ENCODE assay signal across 12 mouse cellular contexts in the genomic region with DNA sequence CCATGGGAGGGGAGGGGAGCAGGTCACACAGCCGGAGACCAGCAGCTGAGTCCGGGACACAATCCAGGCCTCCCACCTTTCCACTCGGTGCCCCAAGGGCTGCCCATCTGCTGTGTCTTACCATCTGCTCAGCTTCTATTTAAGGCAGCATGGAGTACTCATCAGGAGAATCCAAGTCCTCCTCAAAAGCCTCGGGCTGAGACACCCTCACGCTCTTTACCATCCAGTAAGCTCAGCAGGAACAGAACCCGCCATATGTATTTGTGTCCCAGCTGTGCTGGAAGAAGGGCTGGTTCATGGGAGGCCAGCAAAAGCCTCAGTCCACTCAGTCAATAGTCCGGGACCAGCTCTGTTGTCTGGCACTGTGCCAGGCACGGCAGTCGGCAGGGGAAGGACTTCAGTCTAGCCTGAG. TPM values are rescaled to one million over a fixed set of nuclear protein-coding genes. Genes with fewer than 3 reads are reported as not detected.
DNase-seq lines count a peak whose midpoint lies in the region; ATAC-seq lines count a peak whose summit lies in the region.
"Had no signal": no experiment of that assay in that cellular context is flagged by ENCODE, and none has a peak within 500 bp of the region (broad histone marks: within the 10 kb centered on the region; RNA-seq: fewer than 3 reads in every experiment).

No protein-coding gene starts in this region.

- H3K4me3 ChIP-seq in forebrain, embryonic 15.5 days: no peak overlapping the region
- H3K4me3 ChIP-seq in forebrain, embryonic 11.5 days (ENCODE audit: low read depth, low read length): no peak overlapping the region
- H3K4me3 ChIP-seq in midbrain, embryonic 13.5 days (replicated peaks): no peak overlapping the region
- no peak overlapping the region for H3K4me3 ChIP-seq in midbrain, embryonic 11.5 days (ENCODE audit: low read depth, low read length)
- H3K4me3 ChIP-seq: embryonic facial prominence, embryonic 15.5 days had no signal

- H3K9ac ChIP-seq in forebrain, embryonic 15.5 days (replicated peaks): no peak overlapping the region
- no peak overlapping the region for H3K9ac ChIP-seq in forebrain, embryonic 11.5 days (ENCODE audit: low read length)
- no peak overlapping the region for H3K9ac ChIP-seq in midbrain, embryonic 13.5 days (replicated peaks)
- H3K9ac ChIP-seq in midbrain, embryonic 11.5 days (ENCODE audit: low read length): no peak overlapping the region
- H3K9ac ChIP-seq: embryonic facial prominence, embryonic 15.5 days had no signal

- no peak for DNase-seq in forebrain, embryonic 11.5 days (ENCODE audit: low spot score)
- no peak for DNase-seq in midbrain, embryonic 11.5 days (ENCODE audit: low spot score, missing footprints)
- peak; percentile 92 to 96 for DNase-seq in cerebellum, postnatal 14 days
- peak; percentile 45 for DNase-seq in right cerebral cortex, postnatal 10 days (ENCODE audit: low spot score in 2 of 2)
- DNase-seq in spleen, postnatal 14 days (ENCODE audit: low spot score in 2 of 2): no peak
- DNase-seq in adrenal gland, postnatal 14 days: no peak
- DNase-seq: heart, postnatal 36 days had no signal

- H3K4me1 ChIP-seq in forebrain, embryonic 15.5 days: peaks cover 16% of the 10 kb centered on the region
- H3K4me1 ChIP-seq in forebrain, embryonic 11.5 days (replicated peaks; ENCODE audit: control insufficient read depth, insufficient read depth, low read length): peaks cover 2% of the 10 kb centered on the region; the same call in 1 of the 2 replicates
- H3K4me1 ChIP-seq in midbrain, embryonic 13.5 days (replicated peaks): peaks cover 21% of the 10 kb centered on the region
- H3K4me1 ChIP-seq in midbrain, embryonic 11.5 days (ENCODE audit: control insufficient read depth, insufficient read depth, low read length): peaks cover 3% of the 10 kb centered on the region; the same call in 1 of the 2 replicates
- H3K4me1 ChIP-seq: embryonic facial prominence, embryonic 15.5 days had no signal

- H3K4me2 ChIP-seq in forebrain, embryonic 15.5 days (replicated peaks): no peak overlapping the region
- H3K4me2 ChIP-seq in forebrain, embryonic 11.5 days (ENCODE audit: low read depth, low read length, severe bottlenecking): no peak overlapping the region
- no peak overlapping the region for H3K4me2 ChIP-seq in midbrain, embryonic 13.5 days (replicated peaks)
- no peak overlapping the region for H3K4me2 ChIP-seq in midbrain, embryonic 11.5 days
- H3K4me2 ChIP-seq: embryonic facial prominence, embryonic 15.5 days had no signal

- 0 out of 2 replicates have a peak, but pooled peaks cover 3% of the 10 kb centered on the region for H3K9me3 ChIP-seq in forebrain, embryonic 15.5 days
- no peaks in the 10 kb centered on the region for H3K9me3 ChIP-seq in forebrain, embryonic 11.5 days (ENCODE audit: control insufficient read depth, low read length)
- 0 out of 2 replicates have a peak, but pooled peaks cover 7% of the 10 kb centered on the region for H3K9me3 ChIP-seq in midbrain, embryonic 13.5 days
- no peaks in the 10 kb centered on the region for H3K9me3 ChIP-seq in midbrain, embryonic 11.5 days (ENCODE audit: control insufficient read depth, low read length)
- H3K9me3 ChIP-seq: embryonic facial prominence, embryonic 15.5 days had no signal

- no peaks in the 10 kb centered on the region for H3K27me3 ChIP-seq in forebrain, embryonic 15.5 days
- H3K27me3 ChIP-seq in forebrain, embryonic 11.5 days (ENCODE audit: control insufficient read depth, insufficient read depth, low read length): no peaks in the 10 kb centered on the region
- H3K27me3 ChIP-seq in midbrain, embryonic 13.5 days: no peaks in the 10 kb centered on the region
- H3K27me3 ChIP-seq in midbrain, embryonic 11.5 days (ENCODE audit: control insufficient read depth, insufficient read depth, low read length): no peaks in the 10 kb centered on the region
- H3K27me3 ChIP-seq: embryonic facial prominence, embryonic 15.5 days; Patski had no signal

- H3K27ac ChIP-seq in forebrain, embryonic 15.5 days (replicated peaks): no peak overlapping the region
- no peak overlapping the region for H3K27ac ChIP-seq in forebrain, embryonic 11.5 days (ENCODE audit: low read depth, low read length)
- no peak overlapping the region for H3K27ac ChIP-seq in midbrain, embryonic 13.5 days
- H3K27ac ChIP-seq in midbrain, embryonic 11.5 days (ENCODE audit: low read depth, low read length): no peak overlapping the region
- H3K27ac ChIP-seq: embryonic facial prominence, embryonic 15.5 days had no signal

- WGBS in forebrain, embryonic 15.5 days: 58% methylated on average over 9 of the region's 9 CpGs
- 78% methylated on average over 9 of the region's 9 CpGs for WGBS in forebrain, embryonic 11.5 days
- 62% methylated on average over 9 of the region's 9 CpGs for WGBS in midbrain, embryonic 13.5 days
- WGBS in midbrain, embryonic 11.5 days: 78% methylated on average over 9 of the region's 9 CpGs

- ATAC-seq in forebrain, embryonic 15.5 days (replicated peaks): peak; percentile 29; the same call in 1 of the 2 replicates
- ATAC-seq in forebrain, embryonic 11.5 days (replicated peaks; ENCODE audit: low FRiP score): no peak
- ATAC-seq in midbrain, embryonic 13.5 days: peak; percentile 46; the same call in 1 of the 2 replicates
- ATAC-seq in midbrain, embryonic 11.5 days (ENCODE audit: low FRiP score): no peak
- ATAC-seq: Patski had no signal

- no peaks in the 10 kb centered on the region for H3K36me3 ChIP-seq in forebrain, embryonic 15.5 days
- H3K36me3 ChIP-seq in forebrain, embryonic 11.5 days (ENCODE audit: control insufficient read depth, insufficient read depth, low read length): no peaks in the 10 kb centered on the region
- no peaks in the 10 kb centered on the region for H3K36me3 ChIP-seq in midbrain, embryonic 13.5 days
- no peaks in the 10 kb centered on the region for H3K36me3 ChIP-seq in midbrain, embryonic 11.5 days (ENCODE audit: control insufficient read depth, insufficient read depth, low read length)
- H3K36me3 ChIP-seq: embryonic facial prominence, embryonic 15.5 days had no signal

RNA-seq across cellular contexts. Expression of gene Frrs1l, which starts 56.0 kb away (rescaled TPM):
- polyA plus RNA-seq in forebrain, embryonic 15.5 days (2015; fragmentation: Nextera tagmentation; extraction: Ambion mirVana): 20.3 and 23.5 TPM in 2 replicates
- polyA plus RNA-seq in forebrain, embryonic 11.5 days (2014; fragmentation: Nextera tagmentation; extraction: Ambion mirVana): 5.3 and 5.4 TPM in 2 replicates
- 10.9 and 12.0 TPM in 2 replicates for polyA plus RNA-seq in midbrain, embryonic 13.5 days (2015; fragmentation: Nextera tagmentation; extraction: Ambion mirVana)
- polyA plus RNA-seq in midbrain, embryonic 11.5 days (2014; fragmentation: Nextera tagmentation; extraction: Ambion mirVana): 6.2 and 6.4 TPM in 2 replicates
- total RNA-seq in adrenal gland, postnatal 14 days (2021): 0.41 and 0.71 TPM in 2 replicates
- polyA plus RNA-seq: gonadal fat pad, adult 2 months; Patski had no signal

Comparison
In these comparisons a context has a peak if more than half of its experiments do, and no peak if none do; other contexts are left out.
1. ATAC-seq: peak in forebrain, embryonic 15.5 days (single experiment) and midbrain, embryonic 13.5 days (single experiment); none in forebrain, embryonic 11.5 days (single experiment) and midbrain, embryonic 11.5 days (single experiment).
2. DNase-seq: peak in cerebellum, postnatal 14 days (2 of 2) and right cerebral cortex, postnatal 10 days (2 of 2); none in forebrain, embryonic 11.5 days (single experiment), midbrain, embryonic 11.5 days (single experiment), spleen, postnatal 14 days (0 of 2) and adrenal gland, postnatal 14 days (single experiment).